Mouse (Mus musculus) ES-Bruce4 (cell line): ENCODE results near the gene Ghrhr.

ENCODE experiments used
- CTCF ChIP-seq: IDR thresholded peaks from one replicate; pipeline ENCODE4 v1.8.1; 2011; ENCODE audit warnings: low read depth, low read length
- EP300 ChIP-seq: IDR thresholded peaks from 2 replicates; pipeline ENCODE4 v1.6.1; 2011; ENCODE audit warnings: low read depth, low read length; ENCODE audit not compliant: insufficient read depth
- POLR2A ChIP-seq: IDR thresholded peaks from one replicate; pipeline ENCODE4 v1.8.1; 2011; ENCODE audit warnings: low read length; ENCODE audit not compliant: insufficient read depth

GRCm38 (mm10) chr6:55357636-55358031 lies 18.5 kb upstream of the Ghrhr start:
- TF ChIP-seq POLR2A (no peak), CTCF (no peak), EP300 (no peak)
